ENCODE assay signal across 35 mouse cellular contexts in the genomic region with DNA sequence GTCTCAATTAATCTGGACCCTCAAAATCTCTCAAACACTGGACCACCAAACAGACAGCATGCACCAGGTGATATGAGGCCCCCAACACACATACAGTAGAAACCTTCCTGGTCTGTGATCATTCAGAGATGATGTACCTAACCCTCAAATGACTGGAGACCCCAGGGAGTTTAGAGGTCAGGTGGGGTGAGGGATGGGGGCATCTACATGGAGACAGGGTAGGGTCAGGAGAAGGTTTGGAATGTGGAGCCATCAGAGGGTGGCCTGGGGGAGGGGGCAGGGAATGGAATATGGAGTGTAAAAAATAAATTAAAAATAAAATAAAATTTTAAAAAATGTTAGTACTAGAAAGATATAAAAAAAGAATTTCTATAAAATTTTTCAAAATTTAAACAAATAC.
"Had no signal": no experiment of that assay in that cellular context is flagged by ENCODE, and none has a peak within 500 bp of the region (broad histone marks: within the 10 kb centered on the region; RNA-seq: fewer than 3 reads in every experiment).

No protein-coding gene starts in this region.

- ATAC-seq: hindbrain, embryonic 16.5 days; inflammation-experienced regulatory T-cells, adult 6 months; intestine, embryonic 15.5 days; intestine, embryonic 16.5 days; intestine, postnatal 0 days had no signal

- H3K9ac ChIP-seq: heart, embryonic 12.5 days; heart, embryonic 13.5 days; heart, embryonic 15.5 days; hindbrain, embryonic 12.5 days; hindbrain, embryonic 13.5 days; hindbrain, embryonic 14.5 days; hindbrain, embryonic 15.5 days; intestine, embryonic 15.5 days; kidney, embryonic 15.5 days had no signal

- H3K4me3 ChIP-seq: heart, adult 2 months; heart, embryonic 10.5 days; heart, embryonic 12.5 days; heart, embryonic 13.5 days; heart, embryonic 15.5 days; hindbrain, embryonic 10.5 days; hindbrain, embryonic 12.5 days; hindbrain, embryonic 13.5 days; hindbrain, embryonic 15.5 days; intestine, embryonic 15.5 days; kidney, embryonic 15.5 days; layer of hippocampus, adult 2 months had no signal

- H3K27me3 ChIP-seq: heart, embryonic 12.5 days; heart, embryonic 13.5 days; heart, embryonic 15.5 days; hindbrain, embryonic 12.5 days; hindbrain, embryonic 13.5 days; hindbrain, embryonic 15.5 days; intestine, embryonic 15.5 days; kidney, embryonic 15.5 days had no signal

- H3K36me3 ChIP-seq: heart, embryonic 10.5 days; heart, embryonic 12.5 days; heart, embryonic 13.5 days; heart, embryonic 15.5 days; hindbrain, embryonic 10.5 days; hindbrain, embryonic 12.5 days; hindbrain, embryonic 13.5 days; hindbrain, embryonic 15.5 days; intestine, embryonic 15.5 days; kidney, embryonic 15.5 days had no signal

- H3K4me1 ChIP-seq: heart, embryonic 10.5 days; heart, embryonic 12.5 days; heart, embryonic 13.5 days; heart, embryonic 15.5 days; hindbrain, embryonic 10.5 days; hindbrain, embryonic 12.5 days; hindbrain, embryonic 13.5 days; hindbrain, embryonic 15.5 days; intestine, embryonic 15.5 days; kidney, embryonic 15.5 days had no signal

- DNase-seq: heart, adult 2 months; heart, postnatal 10 days; heart, postnatal 14 days; heart, postnatal 36 days; heart, postnatal 4 days; kidney, adult 11 months; kidney, adult 18-20 months; kidney, adult 2 months; kidney, adult 8-10 months; kidney, adult 9 months; kidney, postnatal 10 days; kidney, postnatal 14 days; kidney, postnatal 25 days; kidney, postnatal 36 days; kidney, postnatal 4 days; layer of hippocampus, adult 9-11 months; layer of hippocampus, postnatal 36 days had no signal

- H3K9me3 ChIP-seq: heart, embryonic 10.5 days; heart, embryonic 12.5 days; heart, embryonic 13.5 days; heart, embryonic 15.5 days; hindbrain, embryonic 10.5 days; hindbrain, embryonic 12.5 days; hindbrain, embryonic 13.5 days; hindbrain, embryonic 15.5 days; intestine, embryonic 15.5 days; kidney, embryonic 15.5 days had no signal

- H3K27ac ChIP-seq: heart, adult 2 months; heart, embryonic 10.5 days; heart, embryonic 13.5 days; heart, embryonic 15.5 days; hindbrain, embryonic 10.5 days; hindbrain, embryonic 12.5 days; hindbrain, embryonic 13.5 days; hindbrain, embryonic 14.5 days; hindbrain, embryonic 15.5 days; intestine, embryonic 15.5 days; kidney, embryonic 15.5 days; kidney, postnatal 0 days; layer of hippocampus, adult 2 months had no signal

- H3K4me2 ChIP-seq: heart, embryonic 11.5 days; heart, embryonic 12.5 days; heart, embryonic 13.5 days; heart, embryonic 15.5 days; hindbrain, embryonic 12.5 days; hindbrain, embryonic 13.5 days; hindbrain, embryonic 14.5 days; hindbrain, embryonic 15.5 days; intestine, embryonic 15.5 days; kidney, embryonic 15.5 days had no signal
